Mouse (Mus musculus) MEL (cell line): ENCODE measurements at regions not wholly inside any gene's neighbourhood (a gene's known extent, or its start where the extent isn't known, plus 50 kb on each side); places are given as distances from the start of the nearest gene placed in this dataset.

Source experiments
- GATA1 ChIP-seq: IDR thresholded peaks from 2 replicates; pipeline ENCODE4 v1.6.1; 2011; ENCODE audit warnings: low read depth, low read length, improper control_type of control experiment
- MAX ChIP-seq: IDR thresholded peaks from 2 replicates; pipeline ENCODE4 v1.6.1; 2011; ENCODE audit warnings: low read length, improper control_type of control experiment
- POLR2A ChIP-seq, 2 experiments: IDR thresholded peaks; 2 replicates each; pipeline ENCODE4 v1.6.1; 2011 to 2012; ENCODE audit warnings: low read length in 2 of 2, mild to moderate bottlenecking in 2 of 2, control low read depth in 1 of 2, improper control_type of control experiment in 1 of 2, low read depth in 1 of 2, moderate library complexity in 1 of 2; ENCODE audit not compliant: control insufficient read depth in 1 of 2, insufficient read depth in 1 of 2, poor library complexity in 1 of 2

DNA sequence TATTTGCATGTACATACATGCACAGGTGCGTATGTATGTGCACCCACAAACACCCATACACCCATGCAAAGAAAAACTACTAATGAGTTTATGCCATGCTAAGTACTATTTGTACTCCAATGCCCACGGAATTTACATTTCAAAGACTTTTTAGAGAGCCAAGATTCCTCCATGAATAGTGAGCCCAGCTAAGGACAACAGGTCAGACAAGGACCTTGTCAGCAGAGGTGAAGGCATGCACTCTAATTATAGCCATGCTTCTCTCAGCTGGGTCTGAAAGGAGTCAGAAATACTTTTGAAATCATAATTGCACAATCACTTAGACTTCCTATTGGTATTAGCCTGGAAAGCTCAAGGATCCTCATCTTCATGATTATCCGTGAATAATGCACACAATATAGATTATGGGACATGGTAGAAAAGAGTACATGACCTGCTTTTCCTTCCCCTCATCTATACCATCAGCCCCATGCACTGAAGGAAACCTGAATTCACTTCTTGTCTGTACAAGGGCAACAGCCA lies 67.7 kb upstream of the Itprid2 start:
- TF ChIP-seq GATA1, result no peak
- no peak for TF ChIP-seq MAX
- TF ChIP-seq POLR2A (IDR thresholded peaks at IDR 0.05; ENCODE audit: control insufficient read depth in 1 of 2, insufficient read depth in 1 of 2, low read depth in 1 of 2, low read length in 2 of 2, poor library complexity in 1 of 2), result no peak
